Mouse (Mus musculus): ENCODE measurements around the gene Smyd1. TPM values are rescaled to one million over a fixed set of nuclear protein-coding genes. Genes with fewer than 3 reads are reported as not detected.

Smyd1 gene
- polyA plus RNA-seq (2015; fragmentation: Nextera tagmentation; extraction: Ambion mirVana) = 0.39 and 0.48 TPM in 2 replicates

DNA sequence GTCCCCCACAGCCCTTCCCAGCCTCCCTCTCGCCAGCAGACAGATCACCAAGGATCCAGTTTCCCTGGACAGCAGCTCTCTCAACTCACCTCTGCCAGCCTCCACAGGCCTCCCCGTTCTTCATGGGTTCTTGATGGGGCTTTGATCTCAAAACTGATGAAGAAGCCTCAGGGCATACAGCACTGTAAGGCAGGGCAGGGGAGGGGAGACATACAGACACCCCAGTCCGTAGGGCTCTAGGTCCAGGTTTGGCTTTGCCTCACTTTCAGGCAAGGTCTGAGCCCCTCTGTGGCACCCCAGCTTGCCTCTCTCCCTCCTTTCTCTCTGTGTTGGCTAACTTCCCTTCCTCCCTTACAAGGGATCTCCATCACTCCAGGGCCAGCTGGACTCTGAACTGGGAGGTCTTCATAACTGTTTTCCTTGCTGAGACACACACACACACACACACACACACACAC, at the start of gene Smyd1:
Smyd1 (minus strand) TSS at position 408 of the 458 bp plus-strand sequence.
- no peak within 1 kb of the TSS for H3K9ac ChIP-seq (ENCODE audit: low read depth, low read length)
- ATAC-seq = no peak
- no peak within 1 kb of the TSS for H3K4me3 ChIP-seq (ENCODE audit: low read depth, low read length)
- H3K27me3 ChIP-seq (ENCODE audit: control insufficient read depth, insufficient read depth, low read depth, low read length) = no peaks in the 10 kb centered on the region
- no peak within 1 kb of the TSS for H3K4me2 ChIP-seq (ENCODE audit: low read length)
- no peaks in the 10 kb centered on the region for H3K36me3 ChIP-seq (ENCODE audit: control insufficient read depth, insufficient read depth, low read length)
- H3K9me3 ChIP-seq (replicated peaks; ENCODE audit: control insufficient read depth, low read length, poor library complexity, severe bottlenecking) = no peaks in the 10 kb centered on the region
- H3K4me1 ChIP-seq (ENCODE audit: control insufficient read depth, insufficient read depth, low read length) = no peaks in the 10 kb centered on the region
- no peak within 1 kb of the TSS for H3K27ac ChIP-seq (ENCODE audit: low read length)
- WGBS = 78% methylated on average over 3 of the region's 3 CpGs

DNA sequence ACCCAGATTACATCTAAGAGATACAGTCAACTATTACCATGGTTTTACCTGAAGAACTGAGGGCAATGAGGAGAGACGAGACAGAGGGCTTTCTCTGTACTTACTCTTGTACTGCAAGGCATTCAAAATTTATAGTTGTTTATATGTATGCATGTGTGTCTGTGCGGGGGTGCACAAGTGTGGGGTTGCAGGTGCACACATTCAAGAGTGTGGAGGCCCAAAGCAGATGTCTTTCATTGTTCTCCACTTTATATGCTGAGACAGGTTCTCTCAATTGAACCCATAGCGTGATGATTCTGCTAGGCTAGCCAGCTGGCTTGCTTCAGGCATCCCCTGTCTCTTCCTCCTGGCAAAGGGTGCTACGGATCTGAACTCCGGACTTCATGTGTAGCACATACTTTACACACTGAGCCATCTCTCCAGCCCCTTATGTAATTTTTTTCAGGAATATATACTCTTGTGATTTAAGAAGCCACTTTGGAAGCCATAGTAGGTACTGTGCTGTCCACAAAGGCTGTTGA, 49.1 kb upstream of the Smyd1 start:
- Histone ChIP-seq H3K9ac (ENCODE audit: low read depth, low read length) (no peak overlapping the region), H3K27ac (ENCODE audit: low read length) (no peak overlapping the region), H3K9me3 (replicated peaks; ENCODE audit: control insufficient read depth, low read length, poor library complexity, severe bottlenecking) (no peaks in the 10 kb centered on the region), H3K4me3 (ENCODE audit: low read depth, low read length) (no peak overlapping the region), H3K4me2 (ENCODE audit: low read length) (no peak overlapping the region), H3K4me1 (ENCODE audit: control insufficient read depth, insufficient read depth, low read length) (no peaks in the 10 kb centered on the region), H3K36me3 (ENCODE audit: control insufficient read depth, insufficient read depth, low read length) (no peaks in the 10 kb centered on the region), H3K27me3 (ENCODE audit: control insufficient read depth, insufficient read depth, low read depth, low read length) (no peaks in the 10 kb centered on the region)
- ATAC-seq = no peak
- WGBS = 90% methylated on average over 5 of the region's 5 CpGs

DNA sequence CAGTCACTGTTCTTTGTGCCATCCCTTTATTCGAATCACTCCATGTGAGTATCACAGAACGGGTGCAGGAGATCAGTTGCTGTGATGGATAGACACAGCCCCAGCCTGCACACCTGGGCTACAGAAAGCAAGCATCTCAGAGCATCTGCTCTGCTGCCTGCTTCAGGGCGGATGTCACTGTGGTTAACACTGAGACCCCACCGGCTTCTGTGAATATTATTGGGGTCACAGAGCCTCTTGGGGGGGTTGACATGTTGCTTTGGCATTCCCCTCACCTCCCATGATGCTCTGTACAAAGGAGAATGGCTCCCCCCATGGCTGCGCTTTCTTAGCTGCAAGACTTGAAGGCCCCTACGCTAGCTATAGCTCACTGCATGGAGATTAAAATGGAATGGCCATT, 47.4 kb upstream of the Smyd1 start:
- ATAC-seq = no peak
- WGBS = 94% methylated on average over 6 of the region's 6 CpGs

GRCm38 (mm10) chr6:71363995-71364394, 42.0 kb upstream of the Smyd1 start:
- Histone ChIP-seq H3K9me3 (replicated peaks; ENCODE audit: control insufficient read depth, low read length, poor library complexity, severe bottlenecking) (no peaks in the 10 kb centered on the region), H3K9ac (ENCODE audit: low read depth, low read length) (no peak overlapping the region), H3K4me3 (ENCODE audit: low read depth, low read length) (no peak overlapping the region), H3K27me3 (ENCODE audit: control insufficient read depth, insufficient read depth, low read depth, low read length) (no peaks in the 10 kb centered on the region), H3K4me2 (ENCODE audit: low read length) (no peak overlapping the region), H3K4me1 (ENCODE audit: control insufficient read depth, insufficient read depth, low read length) (no peaks in the 10 kb centered on the region), H3K36me3 (ENCODE audit: control insufficient read depth, insufficient read depth, low read length) (no peaks in the 10 kb centered on the region), H3K27ac (ENCODE audit: low read length) (no peak overlapping the region)
- 55% methylated on average over 2 of the region's 2 CpGs for WGBS
- ATAC-seq = no peak

More for the DNA sequence above, 47.4 kb upstream of the Smyd1 start:
- Histone ChIP-seq H3K4me2 (ENCODE audit: low read length) (no peak overlapping the region), H3K27me3 (ENCODE audit: control insufficient read depth, insufficient read depth, low read depth, low read length) (no peaks in the 10 kb centered on the region), H3K36me3 (ENCODE audit: control insufficient read depth, insufficient read depth, low read length) (no peaks in the 10 kb centered on the region), H3K9me3 (replicated peaks; ENCODE audit: control insufficient read depth, low read length, poor library complexity, severe bottlenecking) (no peaks in the 10 kb centered on the region), H3K4me1 (ENCODE audit: control insufficient read depth, insufficient read depth, low read length) (no peaks in the 10 kb centered on the region), H3K4me3 (ENCODE audit: low read depth, low read length) (no peak overlapping the region), H3K27ac (ENCODE audit: low read length) (no peak overlapping the region), H3K9ac (ENCODE audit: low read depth, low read length) (no peak overlapping the region)

DNA sequence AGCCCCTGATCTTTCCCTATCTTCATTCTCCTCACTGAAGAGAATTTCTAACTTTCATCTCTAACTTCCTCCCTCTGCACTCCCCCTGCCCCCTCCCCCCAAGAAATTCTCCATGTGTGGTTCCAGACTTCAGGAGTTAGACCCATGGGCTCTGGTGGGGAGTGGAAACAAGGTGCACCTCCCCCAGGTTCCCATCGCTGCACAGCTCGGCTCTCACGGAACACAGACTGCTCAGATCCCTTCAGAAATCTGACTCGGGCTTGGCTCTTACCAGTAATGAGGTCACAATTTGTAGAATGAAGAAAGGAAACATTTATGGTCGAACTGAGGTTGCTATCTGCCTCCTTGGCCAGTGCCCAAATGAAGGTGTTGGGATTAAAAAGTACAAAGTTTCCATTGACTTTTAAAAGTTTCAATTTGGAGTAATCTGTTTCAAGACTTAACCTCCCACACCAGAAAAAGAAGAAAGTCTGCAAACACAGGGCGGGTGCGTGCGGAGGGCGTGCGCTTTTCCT, 39.2 kb upstream of the Smyd1 start:
- WGBS = 85% methylated on average over 10 of the region's 10 CpGs
- H3K36me3 ChIP-seq (ENCODE audit: control insufficient read depth, insufficient read depth, low read length) = no peaks in the 10 kb centered on the region
- H3K27ac ChIP-seq (ENCODE audit: low read length) = no peak overlapping the region
- H3K4me1 ChIP-seq (ENCODE audit: control insufficient read depth, insufficient read depth, low read length) = no peaks in the 10 kb centered on the region
- H3K27me3 ChIP-seq (ENCODE audit: control insufficient read depth, insufficient read depth, low read depth, low read length) = no peaks in the 10 kb centered on the region
- H3K9me3 ChIP-seq (replicated peaks; ENCODE audit: control insufficient read depth, low read length, poor library complexity, severe bottlenecking) = no peaks in the 10 kb centered on the region
- H3K4me2 ChIP-seq (ENCODE audit: low read length) = no peak overlapping the region
- H3K9ac ChIP-seq (ENCODE audit: low read depth, low read length) = no peak overlapping the region
- H3K4me3 ChIP-seq (ENCODE audit: low read depth, low read length) = no peak overlapping the region
- ATAC-seq = no peak

- Histone ChIP-seq H3K4me1 (ENCODE audit: control insufficient read depth, insufficient read depth, low read length) (no peaks in the 10 kb centered on the region), H3K27me3 (ENCODE audit: control insufficient read depth, insufficient read depth, low read depth, low read length) (no peaks in the 10 kb centered on the region), H3K9me3 (replicated peaks; ENCODE audit: control insufficient read depth, low read length, poor library complexity, severe bottlenecking) (no peaks in the 10 kb centered on the region), H3K4me3 (ENCODE audit: low read depth, low read length) (no peak overlapping the region), H3K4me2 (ENCODE audit: low read length) (no peak overlapping the region), H3K36me3 (ENCODE audit: control insufficient read depth, insufficient read depth, low read length) (no peaks in the 10 kb centered on the region), H3K27ac (ENCODE audit: low read length) (no peak overlapping the region), H3K9ac (ENCODE audit: low read depth, low read length) (no peak overlapping the region)
- no peak for ATAC-seq
- 62% methylated on average over 5 of the region's 5 CpGs for WGBS
Observed at GRCm38 (mm10) chr6:71360751-71361150, 38.7 kb upstream of the Smyd1 start.

- Histone ChIP-seq H3K4me2 (ENCODE audit: low read length) (no peak overlapping the region), H3K4me3 (ENCODE audit: low read depth, low read length) (no peak overlapping the region), H3K27me3 (ENCODE audit: control insufficient read depth, insufficient read depth, low read depth, low read length) (no peaks in the 10 kb centered on the region), H3K9ac (ENCODE audit: low read depth, low read length) (no peak overlapping the region), H3K4me1 (ENCODE audit: control insufficient read depth, insufficient read depth, low read length) (no peaks in the 10 kb centered on the region), H3K36me3 (ENCODE audit: control insufficient read depth, insufficient read depth, low read length) (no peaks in the 10 kb centered on the region), H3K9me3 (replicated peaks; ENCODE audit: control insufficient read depth, low read length, poor library complexity, severe bottlenecking) (no peaks in the 10 kb centered on the region), H3K27ac (ENCODE audit: low read length) (no peak overlapping the region)
- no peak for ATAC-seq
- 75% methylated on average over 4 of the region's 4 CpGs for WGBS
Observed at GRCm38 (mm10) chr6:71360221-71360620, 38.2 kb upstream of the Smyd1 start.

DNA sequence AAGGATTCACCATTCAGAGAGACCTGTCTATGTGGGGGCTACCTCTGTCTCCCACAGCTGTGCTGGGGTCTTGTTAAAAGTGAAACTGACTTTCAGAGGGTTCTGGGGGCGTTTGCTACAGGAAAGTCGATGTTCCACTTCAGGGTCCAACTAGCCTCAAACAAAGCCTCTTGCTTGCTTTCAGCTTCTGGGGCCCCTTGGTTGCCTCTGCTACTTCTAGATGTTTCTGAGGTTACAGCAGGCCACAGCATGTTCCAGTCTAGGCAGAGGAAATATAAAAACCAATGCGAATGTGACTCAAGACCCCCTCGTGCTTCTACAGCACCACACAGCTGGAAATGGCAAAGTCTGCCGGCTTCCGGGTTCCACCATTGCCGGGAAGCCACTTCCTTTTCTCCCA, 35.5 kb upstream of the Smyd1 start:
- Histone ChIP-seq H3K4me1 (ENCODE audit: control insufficient read depth, insufficient read depth, low read length) (no peaks in the 10 kb centered on the region), H3K27me3 (ENCODE audit: control insufficient read depth, insufficient read depth, low read depth, low read length) (no peaks in the 10 kb centered on the region), H3K4me2 (ENCODE audit: low read length) (no peak overlapping the region), H3K27ac (ENCODE audit: low read length) (no peak overlapping the region), H3K9me3 (replicated peaks; ENCODE audit: control insufficient read depth, low read length, poor library complexity, severe bottlenecking) (no peaks in the 10 kb centered on the region), H3K36me3 (ENCODE audit: control insufficient read depth, insufficient read depth, low read length) (no peaks in the 10 kb centered on the region), H3K4me3 (ENCODE audit: low read depth, low read length) (no peak overlapping the region), H3K9ac (ENCODE audit: low read depth, low read length) (no peak overlapping the region)
- ATAC-seq = no peak
- 87% methylated on average over 7 of the region's 7 CpGs for WGBS

- no peaks in the 10 kb centered on the region for H3K9me3 ChIP-seq (replicated peaks; ENCODE audit: control insufficient read depth, low read length, poor library complexity, severe bottlenecking)
- H3K36me3 ChIP-seq (ENCODE audit: control insufficient read depth, insufficient read depth, low read length) = no peaks in the 10 kb centered on the region
- no peak overlapping the region for H3K27ac ChIP-seq (ENCODE audit: low read length)
- H3K27me3 ChIP-seq (ENCODE audit: control insufficient read depth, insufficient read depth, low read depth, low read length) = no peaks in the 10 kb centered on the region
- H3K9ac ChIP-seq (ENCODE audit: low read depth, low read length) = no peak overlapping the region
- H3K4me1 ChIP-seq (ENCODE audit: control insufficient read depth, insufficient read depth, low read length) = no peaks in the 10 kb centered on the region
- no peak overlapping the region for H3K4me2 ChIP-seq (ENCODE audit: low read length)
- 69% methylated on average over 2 of the region's 2 CpGs for WGBS
- ATAC-seq = no peak
- no peak overlapping the region for H3K4me3 ChIP-seq (ENCODE audit: low read depth, low read length)
Observed at GRCm38 (mm10) chr6:71353722-71354121, 31.7 kb upstream of the Smyd1 start.

Data from midbrain, embryonic 16.5 days (tissue).